Mouse (Mus musculus): ENCODE results near the gene Arhgap22. TPM values are rescaled to one million over a fixed set of nuclear protein-coding genes. Genes with fewer than 3 reads are reported as not detected.

The Arhgap22 gene
- total and polyA plus RNA-seq, 2 experiments from 2014 or later, result 1.5 to 4.2 TPM

- TF ChIP-seq CTCF (IDR thresholded peaks at IDR 0.05; ENCODE audit: low read depth) (peak; percentile 92), EP300 (IDR thresholded peaks at IDR 0.05; ENCODE audit: low read depth) (no peak)
- H3K4me1 ChIP-seq (ENCODE audit: control insufficient read depth, insufficient read depth), result no peaks in the 10 kb centered on the region; the same call in 1 of the 2 replicates
- peaks cover 4% of the 10 kb centered on the region; the same call in 1 of the 2 replicates for H3K27me3 ChIP-seq (ENCODE audit: control insufficient read depth, insufficient read depth, low read length)
- H3K36me3 ChIP-seq (replicated peaks; ENCODE audit: control insufficient read depth, insufficient read depth, low read length), result no peaks in the 10 kb centered on the region
- no peak overlapping the region for H3K4me3 ChIP-seq (ENCODE audit: low read depth, low read length)
- peak; percentile 68 for ATAC-seq (ENCODE audit: insufficient read depth, low read depth)
- WGBS, result 16% methylated on average over 3 of the region's 3 CpGs
- H3K9ac ChIP-seq (replicated peaks; ENCODE audit: low read depth, low read length), result no peak overlapping the region
- H3K9me3 ChIP-seq (replicated peaks; ENCODE audit: control insufficient read depth, low read length), result no peaks in the 10 kb centered on the region
- peak; percentile 81 for DNase-seq (ENCODE audit: low spot score)
- H3K4me2 ChIP-seq (ENCODE audit: low read depth, low read length), result no peak overlapping the region
- no peak overlapping the region for H3K27ac ChIP-seq (ENCODE audit: low read depth)
These were observed 157.4 kb downstream of the Arhgap22 start for GRCm38 (mm10) chr14:33371248-33371647.

- H3K4me2 ChIP-seq (ENCODE audit: low read depth, low read length), result no peak overlapping the region
- DNase-seq (ENCODE audit: low spot score), result no peak
- H3K9ac ChIP-seq (replicated peaks; ENCODE audit: low read depth, low read length), result no peak overlapping the region
- no peak for TF ChIP-seq CTCF (IDR thresholded peaks at IDR 0.05; ENCODE audit: low read depth)
- H3K4me1 ChIP-seq (ENCODE audit: control insufficient read depth, insufficient read depth), result no peaks in the 10 kb centered on the region; the same call in 1 of the 2 replicates
- H3K4me3 ChIP-seq (ENCODE audit: low read depth, low read length), result no peak overlapping the region
- H3K9me3 ChIP-seq (replicated peaks; ENCODE audit: control insufficient read depth, low read length), result no peaks in the 10 kb centered on the region
- H3K27ac ChIP-seq (ENCODE audit: low read depth), result no peak overlapping the region
- H3K36me3 ChIP-seq (replicated peaks; ENCODE audit: control insufficient read depth, insufficient read depth, low read length), result no peaks in the 10 kb centered on the region
- no peak for ATAC-seq (ENCODE audit: insufficient read depth, low read depth)
- no peaks in the 10 kb centered on the region for H3K27me3 ChIP-seq (ENCODE audit: control insufficient read depth, insufficient read depth, low read length)
- WGBS, result 4% methylated on average over 1 of the region's 1 CpGs
These were observed 159.4 kb downstream of the Arhgap22 start for GRCm38 (mm10) chr14:33373271-33373670.

GRCm38 (mm10) chr14:33374089-33374488 lies 160.3 kb downstream of the Arhgap22 start:
- Histone ChIP-seq H3K4me2 (ENCODE audit: low read depth, low read length) (no peak overlapping the region), H3K27ac (ENCODE audit: low read depth) (no peak overlapping the region), H3K9me3 (replicated peaks; ENCODE audit: control insufficient read depth, low read length) (no peaks in the 10 kb centered on the region), H3K4me3 (ENCODE audit: low read depth, low read length) (no peak overlapping the region), H3K9ac (replicated peaks; ENCODE audit: low read depth, low read length) (no peak overlapping the region), H3K27me3 (ENCODE audit: control insufficient read depth, insufficient read depth, low read length) (no peaks in the 10 kb centered on the region), H3K4me1 (ENCODE audit: control insufficient read depth, insufficient read depth) (no peaks in the 10 kb centered on the region; the same call in 1 of the 2 replicates), H3K36me3 (replicated peaks; ENCODE audit: control insufficient read depth, insufficient read depth, low read length) (no peaks in the 10 kb centered on the region)
- WGBS, result 82% methylated on average over 1 of the region's 1 CpGs
- ATAC-seq (ENCODE audit: insufficient read depth, low read depth) (no peak), DNase-seq (ENCODE audit: low spot score) (no peak)
- no peak for TF ChIP-seq EP300 (IDR thresholded peaks at IDR 0.05; ENCODE audit: low read depth)
- no peak for TF ChIP-seq CTCF (IDR thresholded peaks at IDR 0.05; ENCODE audit: low read depth)

DNA sequence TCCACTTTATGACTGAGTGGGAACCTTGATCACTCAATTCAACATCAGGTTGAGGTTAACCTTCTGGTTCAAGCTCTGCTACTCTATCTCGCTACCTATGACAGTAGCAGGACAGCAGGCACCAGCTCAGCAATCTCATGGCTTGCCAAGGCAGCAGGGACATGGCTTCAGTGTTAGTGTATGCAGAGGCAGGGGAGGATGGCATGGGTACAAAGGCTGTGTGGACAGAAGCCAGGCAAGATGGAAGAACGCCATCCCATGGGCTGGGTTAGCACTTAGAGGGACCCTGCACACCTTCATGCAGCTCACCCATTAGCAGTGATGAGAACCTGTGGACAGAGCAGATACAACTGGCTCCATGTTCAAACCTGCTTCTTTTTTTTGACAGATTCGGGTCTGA lies 163.4 kb downstream of the Arhgap22 start:
- 97% methylated on average over 3 of the region's 3 CpGs for WGBS
- ATAC-seq (ENCODE audit: insufficient read depth, low read depth) (no peak), DNase-seq (ENCODE audit: low spot score) (no peak)
- no peaks in the 10 kb centered on the region for H3K4me1 ChIP-seq (ENCODE audit: control insufficient read depth, insufficient read depth)
- no peaks in the 10 kb centered on the region for H3K9me3 ChIP-seq (replicated peaks; ENCODE audit: control insufficient read depth, low read length)
- H3K4me3 ChIP-seq (ENCODE audit: low read depth, low read length), result no peak overlapping the region
- no peak overlapping the region for H3K4me2 ChIP-seq (ENCODE audit: low read depth, low read length)
- no peaks in the 10 kb centered on the region for H3K27me3 ChIP-seq (ENCODE audit: control insufficient read depth, insufficient read depth, low read length)
- H3K9ac ChIP-seq (replicated peaks; ENCODE audit: low read depth, low read length), result no peak overlapping the region
- TF ChIP-seq CTCF (IDR thresholded peaks at IDR 0.05; ENCODE audit: low read depth) (no peak), EP300 (IDR thresholded peaks at IDR 0.05; ENCODE audit: low read depth) (no peak)
- H3K27ac ChIP-seq (ENCODE audit: low read depth), result no peak overlapping the region
- peaks cover 19% of the 10 kb centered on the region for H3K36me3 ChIP-seq (replicated peaks; ENCODE audit: control insufficient read depth, insufficient read depth, low read length)

- no peaks in the 10 kb centered on the region for H3K27me3 ChIP-seq (ENCODE audit: control insufficient read depth, insufficient read depth, low read length)
- TF ChIP-seq CTCF (IDR thresholded peaks at IDR 0.05; ENCODE audit: low read depth) (no peak), EP300 (IDR thresholded peaks at IDR 0.05; ENCODE audit: low read depth) (no peak)
These were observed 164.9 kb downstream of the Arhgap22 start for GRCm38 (mm10) chr14:33378723-33379122.

GRCm38 (mm10) chr14:33380830-33381457 lies 167.1 kb downstream of the Arhgap22 start:
- DNase-seq (ENCODE audit: low spot score) (no peak), ATAC-seq (ENCODE audit: insufficient read depth, low read depth) (no peak)
- no peak overlapping the region for H3K9ac ChIP-seq (replicated peaks; ENCODE audit: low read depth, low read length)
- H3K36me3 ChIP-seq (replicated peaks; ENCODE audit: control insufficient read depth, insufficient read depth, low read length), result peaks cover 38% of the 10 kb centered on the region
- no peaks in the 10 kb centered on the region for H3K9me3 ChIP-seq (replicated peaks; ENCODE audit: control insufficient read depth, low read length)
- no peak overlapping the region for H3K4me3 ChIP-seq (ENCODE audit: low read depth, low read length)
- WGBS, result 66% methylated on average over 6 of the region's 6 CpGs
- no peaks in the 10 kb centered on the region for H3K27me3 ChIP-seq (ENCODE audit: control insufficient read depth, insufficient read depth, low read length)
- TF ChIP-seq EP300 (IDR thresholded peaks at IDR 0.05; ENCODE audit: low read depth), result no peak
- no peak for TF ChIP-seq CTCF (IDR thresholded peaks at IDR 0.05; ENCODE audit: low read depth)
- no peak overlapping the region for H3K27ac ChIP-seq (ENCODE audit: low read depth)
- H3K4me1 ChIP-seq (ENCODE audit: control insufficient read depth, insufficient read depth), result no peaks in the 10 kb centered on the region
- H3K4me2 ChIP-seq (ENCODE audit: low read depth, low read length), result no peak overlapping the region

More at GRCm38 (mm10) chr14:33378723-33379122, 164.9 kb downstream of the Arhgap22 start:
- peaks cover 31% of the 10 kb centered on the region for H3K36me3 ChIP-seq (replicated peaks; ENCODE audit: control insufficient read depth, insufficient read depth, low read length)
- H3K27ac ChIP-seq (ENCODE audit: low read depth), result no peak overlapping the region
- ATAC-seq (ENCODE audit: insufficient read depth, low read depth) (no peak), DNase-seq (ENCODE audit: low spot score) (no peak)
- H3K4me2 ChIP-seq (ENCODE audit: low read depth, low read length), result no peak overlapping the region
- H3K4me3 ChIP-seq (ENCODE audit: low read depth, low read length), result no peak overlapping the region
- H3K4me1 ChIP-seq (ENCODE audit: control insufficient read depth, insufficient read depth), result no peaks in the 10 kb centered on the region
- H3K9me3 ChIP-seq (replicated peaks; ENCODE audit: control insufficient read depth, low read length), result no peaks in the 10 kb centered on the region
- 83% methylated on average over 5 of the region's 5 CpGs for WGBS
- no peak overlapping the region for H3K9ac ChIP-seq (replicated peaks; ENCODE audit: low read depth, low read length)
